Mouse (Mus musculus): Measurements from ENCODE around the gene Mc1r.

DNA sequence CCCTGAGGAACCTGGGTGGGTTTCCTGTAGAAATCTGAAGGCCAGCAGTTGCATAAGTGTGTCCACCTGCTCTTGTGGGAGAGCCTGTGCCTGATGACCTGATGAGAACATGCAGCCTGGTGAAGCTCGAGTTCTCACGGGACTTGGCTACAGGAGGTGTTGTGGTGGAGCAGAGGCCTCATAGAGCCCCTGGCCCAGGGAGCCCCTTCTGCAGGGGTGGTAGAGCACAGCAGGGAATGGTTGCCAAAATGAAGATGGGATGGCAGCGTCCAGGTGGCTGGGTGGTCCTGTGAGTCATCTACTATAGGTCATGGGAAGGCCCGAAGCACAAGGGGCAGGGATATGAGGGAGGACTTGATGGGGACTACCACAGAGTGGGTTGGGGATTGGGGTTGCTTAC lies 25.2 kb upstream of the Mc1r start:
- TF ChIP-seq CTCF (IDR thresholded peaks at IDR 0.05; ENCODE audit: low read depth, low read length): no peak
- no peak for TF ChIP-seq GATA1 (IDR thresholded peaks at IDR 0.05; ENCODE audit: borderline replicate concordance, low read length)
- no peak for TF ChIP-seq TAL1 (conservative IDR thresholded peaks at IDR 0.05; ENCODE audit: low read depth, low read length)
- no peak for TF ChIP-seq GATA2 (IDR thresholded peaks at IDR 0.05; ENCODE audit: borderline replicate concordance, low read depth, low read length)
